Mouse (Mus musculus) common myeloid progenitor, adult 5-6 weeks (primary cell): ENCODE results near the gene Gtf2h4. TPM values are rescaled to one million over a fixed set of nuclear protein-coding genes. Genes with fewer than 3 reads are reported as not detected.

ENCODE experiments used
- ATAC-seq: replicated peaks from 2 replicates; pipeline ENCODE4 v1.8.0; 2016; ENCODE audit warnings: low read depth, mild to moderate bottlenecking, moderate TSS enrichment, inconsistent platforms; ENCODE audit not compliant: poor library complexity, severe bottlenecking
- total RNA-seq: library from RNA; stranded (forward); fragments of 200-1000, 187-1606 nt; gene quantifications from 2 replicates; pipeline ENCODE4 v1.2.3, GENCODE M21; 2017

Gene Gtf2h4
- total RNA-seq, 1 experiment from 2014 or later, result 16.5 TPM

DNA sequence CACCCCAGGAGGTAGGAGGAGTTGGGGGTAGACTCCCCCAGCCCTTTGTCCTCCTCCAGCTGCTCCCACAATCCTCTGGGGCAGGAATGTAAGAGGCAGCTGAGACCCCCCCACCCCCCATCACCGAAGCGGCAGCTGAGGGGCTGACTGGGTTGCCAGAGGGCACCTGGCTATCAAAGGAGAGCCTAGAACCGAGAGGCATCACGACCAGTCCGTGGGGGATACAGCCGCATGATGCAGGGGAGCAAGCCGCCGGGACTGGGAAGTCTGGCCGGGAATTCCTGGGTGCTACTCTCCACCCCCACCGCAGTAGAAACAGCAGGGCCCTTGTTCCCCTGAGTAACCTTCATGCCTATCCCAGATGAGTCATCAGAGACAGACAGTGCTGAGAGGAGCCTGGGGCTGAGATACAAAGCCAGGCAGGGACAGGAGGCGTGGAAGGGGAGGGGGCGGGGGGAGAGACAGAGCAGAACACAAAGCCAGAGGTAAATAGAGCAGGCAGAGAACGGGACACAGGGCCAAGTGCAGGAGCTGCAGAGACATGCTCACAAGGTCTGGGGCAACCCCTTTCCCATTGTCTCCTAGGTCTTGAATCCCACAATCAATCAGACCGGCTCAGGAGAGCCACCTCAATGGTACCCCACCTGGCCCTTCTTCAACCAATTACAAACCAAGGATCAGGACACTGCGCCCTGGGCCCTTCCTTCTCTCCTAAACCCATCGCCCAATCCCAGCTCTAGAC is 24.4 kb upstream of the Gtf2h4 start:
- no peak for ATAC-seq

DNA sequence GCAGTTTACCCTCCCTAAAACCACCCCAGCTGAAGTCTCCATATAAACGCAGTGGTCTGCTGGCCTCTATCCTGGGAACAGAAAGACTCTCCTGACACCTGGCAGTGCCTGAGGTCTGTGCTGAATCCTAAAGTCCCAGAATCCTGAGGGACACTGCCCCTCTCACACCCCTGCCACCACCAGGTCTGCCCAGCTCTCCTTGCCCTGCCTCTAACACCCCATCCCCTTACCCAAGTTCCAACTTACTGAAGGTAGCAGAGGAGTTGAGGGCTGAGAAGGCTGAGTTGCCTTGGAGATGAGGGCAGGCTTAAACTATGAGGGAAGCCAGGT is 23.9 kb upstream of the Gtf2h4 start:
- ATAC-seq, result no peak

DNA sequence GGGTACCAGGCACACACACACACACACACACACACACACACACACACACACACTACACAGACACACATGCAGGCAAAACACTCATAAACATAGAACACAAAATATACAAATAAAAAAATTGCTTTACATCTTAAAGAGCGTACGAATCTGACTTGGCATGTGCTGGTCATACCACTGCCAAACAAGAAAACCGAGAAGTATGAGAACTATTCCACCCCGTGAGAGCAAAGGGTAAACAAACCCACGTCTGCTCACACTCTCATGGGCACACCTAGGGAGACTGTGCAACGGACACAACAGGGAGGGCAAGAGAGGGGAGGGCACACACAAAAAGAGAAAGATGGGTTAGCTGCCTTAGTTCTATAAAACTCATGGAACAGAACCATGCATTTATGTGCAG is 23.2 kb upstream of the Gtf2h4 start:
- ATAC-seq, result no peak

DNA sequence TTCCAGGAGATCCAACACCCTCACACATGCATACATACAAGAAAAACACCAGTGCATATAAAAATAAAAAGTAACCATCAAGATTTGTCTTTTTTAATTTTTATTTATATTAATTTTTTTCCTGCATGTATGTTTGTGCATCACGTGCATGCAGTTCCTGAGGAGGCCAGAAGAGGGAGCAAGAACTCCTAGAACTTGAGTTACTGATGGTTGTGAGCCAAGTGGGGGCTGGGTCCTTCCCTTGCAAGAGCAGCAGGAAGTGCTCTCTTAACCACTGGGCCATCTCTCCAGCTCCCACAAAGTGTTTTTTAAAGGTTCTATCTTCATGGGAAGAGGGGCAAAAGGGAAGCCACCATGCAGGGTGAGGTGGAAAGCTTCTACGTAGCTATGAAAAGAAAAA is 21.8 kb upstream of the Gtf2h4 start:
- ATAC-seq, result no peak

DNA sequence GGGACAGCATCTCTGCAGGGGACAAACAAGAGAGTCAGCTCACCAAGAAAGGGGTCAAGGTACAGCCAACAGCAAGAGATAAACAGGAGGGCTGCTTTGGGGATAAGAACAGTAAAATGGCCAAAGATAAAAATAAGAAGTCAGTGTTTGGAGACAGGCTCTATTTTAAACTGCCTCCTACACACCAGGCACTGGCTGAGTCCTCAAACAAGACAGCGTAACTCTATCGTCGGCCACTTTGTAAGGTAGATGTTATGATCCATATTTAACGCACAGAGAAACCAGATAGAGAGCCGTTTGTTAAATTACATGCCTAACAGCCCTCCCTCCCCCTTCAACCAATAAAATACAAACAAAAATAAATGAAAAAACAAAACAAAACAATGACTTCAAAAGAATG is 20.4 kb upstream of the Gtf2h4 start:
- ATAC-seq, result no peak

DNA sequence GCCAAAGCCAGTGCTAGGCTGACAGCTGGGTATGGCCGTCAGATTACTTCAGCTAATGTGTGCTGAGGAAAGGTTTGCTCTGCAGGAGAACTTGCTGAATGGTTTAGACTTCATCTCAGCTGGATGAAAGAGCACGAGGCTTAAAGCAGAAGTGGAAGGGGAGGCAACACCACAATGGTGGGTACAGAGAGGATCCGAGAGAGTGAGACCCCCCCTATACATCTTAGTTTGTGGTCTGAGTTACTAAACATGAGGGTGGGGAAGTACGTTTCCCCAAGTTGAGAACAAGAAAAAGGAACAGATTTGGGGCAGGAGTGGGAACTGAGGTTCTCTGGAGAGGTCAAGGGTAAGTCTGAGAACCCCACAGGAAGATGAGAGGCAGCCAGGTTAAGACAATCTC is 18.8 kb upstream of the Gtf2h4 start:
- peak; percentile 71 for ATAC-seq

DNA sequence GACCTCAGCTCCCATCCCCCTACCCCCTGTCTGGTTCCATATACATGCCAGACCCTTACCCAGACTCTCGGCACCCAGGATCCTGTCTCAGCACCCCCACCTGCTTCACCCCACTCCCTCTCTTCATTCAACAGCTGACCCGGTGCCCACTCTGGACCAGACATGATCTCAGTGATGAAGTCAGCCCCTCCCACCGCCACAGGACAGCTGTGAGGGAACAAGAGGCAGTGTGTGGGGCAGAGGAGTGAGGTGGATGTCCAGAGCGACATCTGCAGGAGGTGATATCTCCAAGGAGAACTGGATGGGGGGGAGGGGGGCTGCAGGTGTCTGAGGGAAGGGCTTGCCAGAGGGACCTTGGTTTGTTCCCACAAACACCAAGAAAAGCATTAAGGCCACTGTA is 18.3 kb upstream of the Gtf2h4 start:
- no peak for ATAC-seq

GRCm38 (mm10) chr17:35689936-35690645 is 16.6 kb upstream of the Gtf2h4 start:
- ATAC-seq, result no peak

GRCm38 (mm10) chr17:35688347-35689175 is 15.0 kb upstream of the Gtf2h4 start:
- ATAC-seq, result peak; percentile 59

GRCm38 (mm10) chr17:35685061-35685460 is 11.5 kb upstream of the Gtf2h4 start:
- ATAC-seq, result no peak

DNA sequence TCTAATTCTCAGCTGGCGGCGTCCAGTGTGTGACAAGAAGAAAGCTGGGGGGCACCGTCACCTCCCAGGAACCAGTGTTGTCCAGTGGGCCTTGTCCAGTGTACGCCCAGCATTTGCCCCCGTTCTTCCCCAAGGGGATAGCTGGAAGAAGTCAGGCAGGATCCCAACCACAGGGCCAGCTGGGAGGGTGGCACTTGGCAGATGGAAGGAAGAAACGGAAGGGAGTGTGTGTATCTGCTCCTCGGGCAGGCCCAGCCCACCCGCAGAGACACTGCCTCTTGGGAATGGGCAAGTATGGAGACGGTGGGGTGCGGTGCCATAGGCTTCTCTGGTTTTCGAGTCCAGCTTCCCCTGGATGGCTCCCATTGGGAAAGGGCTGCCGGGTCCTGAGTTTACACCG is 8.4 kb upstream of the Gtf2h4 start:
- ATAC-seq, result no peak

DNA sequence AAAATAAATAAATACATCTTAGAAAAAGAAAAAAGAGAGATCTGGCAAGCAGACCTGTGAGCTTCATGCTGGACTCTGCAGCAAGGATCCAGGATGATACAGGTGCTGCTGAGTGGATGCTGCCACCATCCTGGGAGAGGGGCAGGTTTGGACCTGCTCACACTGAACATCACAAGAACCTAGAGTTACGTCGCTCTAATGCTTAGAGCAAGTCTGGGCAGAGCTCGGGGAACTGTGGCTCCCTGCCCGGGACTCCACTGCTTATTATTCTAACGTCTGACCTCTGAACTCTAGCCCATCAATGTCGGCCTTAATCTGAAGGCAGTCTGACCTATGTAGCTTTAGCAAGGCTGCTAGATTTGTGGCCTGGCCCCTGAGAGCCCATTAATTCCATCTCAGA is 7.1 kb upstream of the Gtf2h4 start:
- ATAC-seq, result no peak

DNA sequence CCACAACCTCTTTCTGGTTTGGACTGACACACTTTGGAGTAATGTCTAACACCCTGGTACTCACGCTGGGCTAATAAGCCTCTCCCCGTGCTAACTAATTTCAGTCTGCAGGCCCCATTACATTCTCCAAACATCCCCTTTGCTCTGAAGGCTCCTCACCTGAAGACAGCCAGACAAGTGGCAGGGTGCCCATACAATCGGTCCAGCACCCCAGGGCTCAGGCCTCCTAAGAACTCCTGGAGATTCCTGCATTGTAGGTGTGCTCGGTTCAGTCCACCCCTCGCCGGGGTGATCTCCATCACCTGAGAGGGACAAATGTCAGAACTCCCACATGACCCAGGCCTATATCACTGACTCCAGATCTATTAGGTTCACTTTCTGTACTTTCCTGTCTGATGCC is 1.0 kb downstream of the Gtf2h4 start:
- no peak for ATAC-seq

- no peak for ATAC-seq
Measured at GRCm38 (mm10) chr17:35671846-35672245, 1.7 kb downstream of the Gtf2h4 start.

DNA sequence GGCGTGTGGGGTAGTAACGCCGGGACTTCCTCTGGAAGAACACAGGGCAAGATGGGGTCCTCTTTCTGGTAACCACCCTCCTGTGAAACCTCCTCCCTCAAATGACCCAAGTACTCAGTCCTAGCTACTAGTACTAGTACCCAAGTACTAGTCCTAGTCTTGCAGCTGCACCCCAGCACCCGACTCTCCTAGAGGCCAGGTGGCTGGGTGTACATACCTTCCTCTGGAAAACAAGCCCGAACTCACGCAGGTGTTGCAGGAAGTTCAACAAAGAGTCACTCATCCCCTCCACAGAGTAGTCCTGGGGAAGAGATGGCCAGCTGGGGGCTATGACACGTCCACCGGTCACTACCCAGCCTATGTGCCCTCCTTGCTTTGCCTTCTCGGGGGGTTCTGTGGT is 3.8 kb downstream of the Gtf2h4 start:
- ATAC-seq, result no peak

DNA sequence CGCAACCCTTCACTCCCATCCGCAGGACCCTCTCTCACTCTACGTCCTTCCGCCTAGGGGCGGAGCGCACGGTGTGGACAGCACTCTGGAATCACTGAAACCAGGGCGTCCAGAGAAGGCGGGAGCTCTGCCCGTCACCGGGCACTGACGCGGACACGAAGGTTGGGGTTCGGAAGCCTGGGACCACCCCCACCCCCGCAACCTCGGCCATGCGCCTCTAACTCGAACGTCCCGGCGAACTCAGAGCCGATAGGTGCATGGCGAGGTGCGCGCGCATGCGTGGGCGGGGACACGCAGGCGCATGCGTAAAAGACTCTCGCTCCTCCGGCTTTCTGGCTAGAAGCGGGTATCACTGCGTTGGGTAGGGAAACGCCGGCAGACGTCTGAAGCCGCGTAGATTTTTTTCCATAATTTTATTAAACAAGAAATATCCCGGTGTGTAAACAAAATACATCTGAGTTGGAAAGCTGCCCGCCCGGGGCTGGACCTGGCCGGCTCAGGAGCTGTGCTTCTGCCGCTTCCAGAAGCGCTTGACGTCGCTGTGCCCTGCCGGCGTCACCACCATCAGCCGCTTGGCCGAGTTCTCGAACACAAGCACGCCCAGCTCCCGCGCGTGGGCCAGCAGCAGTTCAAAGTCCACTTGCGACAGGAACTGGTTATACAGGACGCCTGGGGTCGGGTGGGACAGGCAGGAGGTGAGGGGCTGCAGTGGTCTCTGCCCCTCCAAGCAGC is 6.0 kb downstream of the Gtf2h4 start, which contains the start of gene Vars2:
Gene Vars2, minus strand, starts transcription at position 259 of the 732 bp plus-strand sequence.
- peak; percentile 80 for ATAC-seq

- ATAC-seq, result peak; percentile 20
Measured at GRCm38 (mm10) chr17:35666851-35667256, 6.7 kb downstream of the Gtf2h4 start.

DNA sequence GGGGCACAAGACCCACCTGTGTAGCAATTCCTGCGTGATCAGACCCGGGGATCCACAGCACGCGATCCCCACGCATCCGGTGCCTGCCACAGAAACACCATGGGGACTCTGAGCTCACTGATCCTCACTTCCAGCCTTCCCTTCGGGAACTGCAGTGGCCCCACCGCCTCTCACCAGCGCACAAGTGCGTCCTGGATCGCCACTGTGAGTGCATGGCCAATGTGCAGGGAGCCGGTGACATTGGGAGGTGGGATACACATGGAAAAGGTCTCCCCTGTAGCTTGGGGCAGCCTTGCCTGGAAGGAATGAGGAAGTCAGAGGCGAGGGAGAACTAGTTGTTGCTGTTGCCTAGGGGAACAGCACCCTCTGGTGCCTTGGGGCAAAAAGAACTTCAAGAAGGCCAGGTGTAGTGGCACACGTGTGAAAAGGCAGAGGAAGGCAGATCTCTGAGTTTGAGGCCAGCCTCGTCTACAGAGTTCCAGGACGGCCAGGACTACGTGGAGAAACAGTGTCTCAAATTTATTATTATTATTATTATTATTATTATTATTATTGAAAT is 7.5 kb downstream of the Gtf2h4 start:
- peak; percentile 34 for ATAC-seq

DNA sequence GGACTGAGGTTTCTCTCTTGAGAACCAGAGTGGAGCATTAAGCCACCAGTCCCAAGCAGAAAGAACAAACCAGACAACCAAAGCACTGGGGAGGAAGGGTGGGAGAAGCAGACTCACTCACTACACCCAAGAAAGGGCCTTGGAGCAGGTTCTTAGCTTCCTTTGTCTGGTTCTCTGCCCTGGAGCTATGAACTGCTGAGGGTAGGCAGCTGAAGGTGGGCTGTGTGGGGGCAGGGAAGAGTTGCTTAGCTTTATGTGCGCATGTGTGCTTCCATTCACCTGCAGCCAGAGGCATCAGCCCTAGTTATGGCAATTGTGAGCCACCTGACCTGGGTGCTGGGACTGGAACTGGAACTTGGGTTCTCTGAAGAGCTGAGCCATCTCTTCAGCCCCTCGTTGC is 20.5 kb downstream of the Gtf2h4 start:
- no peak for ATAC-seq

DNA sequence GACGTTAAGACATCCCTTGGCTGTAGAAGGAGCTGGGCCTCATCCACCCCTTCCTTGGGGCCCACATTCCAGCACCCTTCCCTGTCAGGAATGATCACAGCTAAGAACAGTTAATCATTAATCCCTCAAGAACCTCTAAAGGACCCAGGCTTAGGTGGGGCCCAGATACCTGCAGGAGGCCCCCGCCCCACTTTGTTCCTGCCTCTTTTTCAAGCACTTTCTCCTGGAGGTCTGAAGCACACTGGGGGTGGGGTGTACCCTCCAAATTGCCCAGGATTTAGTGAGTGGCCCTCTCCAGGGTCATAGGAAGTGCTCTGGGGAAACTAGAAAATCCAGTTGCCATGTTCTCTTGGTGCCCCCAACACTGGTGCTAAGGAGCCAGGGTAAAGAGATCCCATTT is 24.1 kb downstream of the Gtf2h4 start:
- ATAC-seq, result no peak
